Mouse (Mus musculus): ENCODE data around the gene Fam222b.
"Not testable (repeated sequence)": the region's sequence is repeated elsewhere in the genome, so short reads cannot be mapped to it uniquely, and the experiment has no call there.

Gene Fam222b

GRCm38 (mm10) chr11:78180081-78180761, 85.8 kb downstream of the Fam222b start:
- no peak for DNase-seq (ENCODE audit: low spot score)

DNA sequence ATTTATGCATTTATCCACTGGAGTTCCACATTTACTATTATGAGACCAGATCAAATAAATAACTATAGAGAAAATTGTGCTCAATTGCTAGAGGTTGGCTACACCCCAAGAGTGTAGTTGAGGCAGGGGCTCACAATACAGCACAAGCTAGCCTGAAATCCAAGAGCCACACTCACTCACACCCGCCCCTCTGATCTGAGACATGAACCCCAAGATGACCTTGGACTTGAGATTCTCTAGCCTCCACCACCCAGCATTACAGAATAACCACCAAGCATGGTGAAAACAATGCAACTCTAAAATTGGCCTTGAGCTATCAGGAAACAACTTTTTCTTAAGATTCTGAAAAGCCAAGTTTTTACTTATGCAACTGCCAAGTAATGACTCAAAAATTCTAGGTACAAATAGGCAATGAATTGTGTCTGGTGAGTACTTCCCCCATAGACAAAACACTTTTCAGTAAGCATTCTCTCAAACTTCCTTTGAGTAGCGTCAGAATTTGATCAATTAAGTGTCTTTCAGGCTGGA, 87.4 kb downstream of the Fam222b start:
- DNase-seq (ENCODE audit: low spot score) = no peak

GRCm38 (mm10) chr11:78182450-78182849, 88.0 kb downstream of the Fam222b start:
- DNase-seq (ENCODE audit: low spot score) = no peak

GRCm38 (mm10) chr11:78182961-78183844, 88.7 kb downstream of the Fam222b start, which contains the start of gene Rpl23a:
TSS of gene Rpl23a (minus strand) at chr11:78183584.
- peak; percentile 71 for DNase-seq (ENCODE audit: low spot score)

- DNase-seq (ENCODE audit: low spot score) = no peak
These were observed 89.5 kb downstream of the Fam222b start for GRCm38 (mm10) chr11:78183884-78184514.

DNA sequence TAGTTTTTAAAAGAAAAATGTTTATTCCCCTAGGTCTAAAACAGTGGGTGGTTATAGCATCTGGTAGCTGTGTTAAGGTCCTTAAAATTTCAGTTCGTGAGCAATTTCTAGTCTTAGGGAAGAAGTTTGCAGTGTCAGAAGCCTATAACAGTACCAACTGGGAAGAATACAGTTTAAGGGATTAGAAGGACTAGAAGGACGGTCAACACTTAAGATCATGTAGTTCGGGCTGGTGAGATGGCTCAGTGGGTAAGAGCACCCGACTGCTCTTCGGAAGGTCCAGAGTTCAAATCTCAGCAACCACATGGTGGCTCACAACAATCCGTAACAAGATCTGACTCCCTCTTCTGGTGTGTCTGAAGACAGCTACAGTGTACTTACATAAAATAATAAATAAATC, 90.2 kb downstream of the Fam222b start:
- not testable (repeated sequence) for DNase-seq (ENCODE audit: low spot score)

GRCm38 (mm10) chr11:78188331-78189233, 94.1 kb downstream of the Fam222b start, which contains the start of gene Rab34:
TSS of gene Rab34 (plus strand) at chr11:78188430.
- DNase-seq (ENCODE audit: low spot score) = peak; percentile 85

- peak; percentile 74 for DNase-seq (ENCODE audit: low spot score)
These were observed 95.0 kb downstream of the Fam222b start for GRCm38 (mm10) chr11:78189234-78190040.

DNA sequence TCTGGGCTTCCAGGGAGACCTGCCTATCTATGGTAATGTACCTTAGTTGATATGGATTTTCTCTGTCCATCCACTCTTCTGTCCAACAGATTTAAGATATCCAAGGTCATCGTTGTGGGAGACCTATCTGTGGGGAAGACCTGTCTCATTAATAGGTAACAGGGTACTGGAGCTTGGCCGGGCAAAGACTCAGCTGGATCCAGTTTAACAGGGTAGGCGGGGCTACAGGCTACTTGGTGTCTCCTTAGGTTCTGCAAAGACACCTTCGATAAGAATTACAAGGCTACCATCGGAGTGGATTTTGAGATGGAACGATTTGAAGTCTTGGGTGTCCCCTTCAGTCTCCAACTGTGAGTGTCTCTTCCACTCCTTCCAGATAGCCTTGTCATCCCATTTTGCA, 95.6 kb downstream of the Fam222b start:
- DNase-seq (ENCODE audit: low spot score) = no peak

GRCm38 (mm10) chr11:78193113-78193512, 98.7 kb downstream of the Fam222b start, which contains the start of gene Proca1:
TSS of gene Proca1 (plus strand) at chr11:78193392.
- DNase-seq (ENCODE audit: low spot score) = no peak

DNA sequence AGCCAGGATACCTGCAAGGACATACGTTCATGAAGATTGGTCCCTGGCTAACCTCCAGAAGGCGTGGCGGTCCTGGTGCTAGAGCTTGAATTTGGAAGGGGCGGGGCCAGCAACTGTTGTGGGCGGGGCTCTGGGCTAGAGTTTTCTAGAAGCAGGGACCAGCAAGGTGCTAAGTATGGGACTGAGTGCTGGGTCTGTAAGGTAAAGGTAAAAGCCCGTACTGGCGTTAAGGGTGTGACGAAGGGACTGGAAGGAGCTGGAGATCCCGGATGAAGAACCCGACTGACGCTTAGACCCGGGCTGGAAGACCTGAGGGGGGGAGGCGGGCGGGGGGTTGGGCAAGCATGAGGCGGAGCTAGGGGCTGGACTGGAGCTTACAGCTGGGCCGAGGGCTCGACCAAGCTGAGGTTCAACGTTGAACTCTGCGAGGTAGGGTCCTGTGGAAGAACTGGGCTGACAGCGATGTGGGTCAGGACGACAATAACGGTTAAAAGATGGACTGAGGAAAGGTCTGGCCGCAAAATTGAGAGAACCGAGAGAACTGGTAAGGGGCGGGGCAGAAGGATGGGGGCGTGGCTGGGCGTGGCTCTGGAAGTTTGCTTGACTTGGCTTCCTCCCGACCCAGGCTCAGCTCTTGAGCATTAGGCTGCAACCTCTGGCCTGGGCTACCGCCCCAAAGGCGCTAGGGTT, 100.1 kb downstream of the Fam222b start:
- DNase-seq (ENCODE audit: low spot score) = peak; percentile 79

GRCm38 (mm10) chr11:78195101-78195863, 100.8 kb downstream of the Fam222b start:
- DNase-seq (ENCODE audit: low spot score) = no peak

DNA sequence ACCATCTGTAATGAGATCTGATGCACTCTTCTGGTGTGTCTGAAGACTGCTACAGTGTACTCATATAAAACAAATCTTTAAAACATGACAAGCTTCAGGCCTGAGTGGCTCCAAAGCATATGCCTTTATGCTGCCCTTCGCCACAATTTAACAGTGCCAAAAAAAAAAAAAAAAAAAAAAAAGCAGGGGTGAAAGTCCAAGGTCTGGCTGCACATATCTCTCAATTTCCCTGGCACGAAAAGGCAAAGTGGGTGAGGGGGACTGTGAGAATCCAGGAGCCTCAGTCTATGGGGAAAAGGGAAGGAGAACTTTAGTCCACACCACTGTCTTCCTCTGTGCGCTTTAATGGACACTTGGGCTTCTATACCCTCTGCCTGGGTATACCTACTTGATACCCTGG, 107.9 kb downstream of the Fam222b start:
- no peak for DNase-seq (ENCODE audit: low spot score)

- no peak for DNase-seq (ENCODE audit: low spot score)
These were observed 109.8 kb downstream of the Fam222b start for GRCm38 (mm10) chr11:78204287-78204686.

- no peak for DNase-seq (ENCODE audit: low spot score)
These were observed 111.1 kb downstream of the Fam222b start for GRCm38 (mm10) chr11:78205361-78206206.

All from ovary, postnatal 36 days (tissue).